Mouse (Mus musculus) limb, embryonic 14.5 days (tissue): ENCODE measurements at regions not wholly inside any gene's neighbourhood (a gene's known extent, or its start where the extent isn't known, plus 50 kb on each side); places are given as distances from the start of the nearest gene placed in this dataset.

Source experiments
- ATAC-seq: fragments of 200-750 bp; cut with Nextera tagmentation; 2 replicates; pipeline ENCODE4 v1.8.0; 2017; ENCODE audit warnings: low read depth, moderate number of reproducible peaks, moderate TSS enrichment; ENCODE audit not compliant: low FRiP score
- DNase-seq: peaks from one replicate; pipeline ENCODE4 v3.0.0-alpha.2; 2015; ENCODE audit warnings: low spot score
- H3K27ac ChIP-seq: fragments of 300-500 bp; sonication (generic); replicated peaks from 2 replicates; pipeline ENCODE4 v1.5.1; 2014; ENCODE audit warnings: low read depth, mild to moderate bottlenecking, low read length, moderate library complexity, mixed read lengths
- H3K27me3 ChIP-seq: fragments of 300-500 bp; sonication (generic); 2 replicates; pipeline ENCODE4 v1.6.1; 2014; ENCODE audit warnings: low read length, mixed read lengths; ENCODE audit not compliant: control insufficient read depth, insufficient read depth
- H3K36me3 ChIP-seq: fragments of 300-500 bp; sonication (generic); 2 replicates; pipeline ENCODE4 v1.6.1; 2014; ENCODE audit warnings: mild to moderate bottlenecking, low read length, moderate library complexity, mixed read lengths; ENCODE audit not compliant: control insufficient read depth, insufficient read depth
- H3K4me1 ChIP-seq: fragments of 300-500 bp; sonication (generic); 2 replicates; pipeline ENCODE4 v1.6.1; 2014; ENCODE audit warnings: antibody characterized with exemption, low read length, mixed read lengths; ENCODE audit not compliant: control insufficient read depth, insufficient read depth
- H3K4me2 ChIP-seq: fragments of 300-500 bp; sonication (generic); replicated peaks from 2 replicates; pipeline ENCODE4 v1.6.1; 2014; ENCODE audit warnings: low read depth, mild to moderate bottlenecking, low read length, moderate library complexity; ENCODE audit not compliant: severe bottlenecking
- H3K4me3 ChIP-seq: fragments of 300-500 bp; sonication (generic); replicated peaks from 2 replicates; pipeline ENCODE4 v1.5.1; 2014; ENCODE audit warnings: low read length
- H3K9ac ChIP-seq: fragments of 300-500 bp; sonication (generic); 2 replicates; pipeline ENCODE4 v1.6.1; 2014; ENCODE audit warnings: mild to moderate bottlenecking, low read depth, low read length, moderate library complexity; ENCODE audit not compliant: severe bottlenecking
- H3K9me3 ChIP-seq: fragments of 300-500 bp; sonication (generic); 2 replicates; pipeline ENCODE4 v1.6.1; 2016; ENCODE audit warnings: low read length; ENCODE audit not compliant: control insufficient read depth
- POLR2A ChIP-seq: fragments of 200-500 bp; IDR thresholded peaks from 2 replicates; pipeline ENCODE4 v1.8.0; 2012; ENCODE audit warnings: inconsistent platforms, mild to moderate bottlenecking, moderate library complexity, borderline replicate concordance; ENCODE audit not compliant: insufficient read depth, insufficient read length; ENCODE audit errors: extremely low read depth
- WGBS: fragments of 180-500 bp; shearing (Covaris S2); extraction: QIAGEN DNeasy Blood & Tissue Kit; methylation state at CpG from one replicate; pipeline ENCODE4 v1.1.7; 2014; 5-methylcytosine and 5-hydroxymethylcytosine counted together

DNA sequence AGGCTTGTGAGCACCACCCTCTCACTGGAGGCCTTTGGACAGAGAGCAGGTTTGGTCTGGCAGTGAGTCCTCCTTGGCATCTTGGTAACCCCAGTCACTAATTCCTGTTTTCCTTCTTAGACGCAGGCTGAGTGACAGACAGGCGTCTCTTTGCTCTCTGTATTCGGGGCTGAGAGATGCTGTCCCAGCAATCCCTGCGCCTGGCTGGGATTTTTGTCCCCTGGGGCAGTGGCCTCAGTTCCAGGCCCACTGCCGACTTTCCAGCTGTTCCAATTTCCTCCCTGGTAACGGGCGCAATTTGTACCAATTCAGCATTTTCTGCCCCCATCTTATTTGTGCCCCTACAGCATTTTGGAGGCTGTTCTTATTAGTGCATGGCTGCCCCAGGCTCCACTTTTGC, 118.5 kb upstream of the Irx6 start:
- TF ChIP-seq POLR2A = no peak
- no peaks in the 10 kb centered on the region for H3K27me3 ChIP-seq
- no peaks in the 10 kb centered on the region for H3K36me3 ChIP-seq
- peaks cover 7% of the 10 kb centered on the region; the same call in 1 of the 2 replicates for H3K4me1 ChIP-seq
- no peak overlapping the region for H3K27ac ChIP-seq
- no peak for DNase-seq
- H3K4me3 ChIP-seq = no peak overlapping the region
- H3K9ac ChIP-seq = no peak overlapping the region
- no peaks in the 10 kb centered on the region for H3K9me3 ChIP-seq
- ATAC-seq = no peak
- H3K4me2 ChIP-seq = no peak overlapping the region
- 21% methylated on average over 7 of the region's 7 CpGs for WGBS

DNA sequence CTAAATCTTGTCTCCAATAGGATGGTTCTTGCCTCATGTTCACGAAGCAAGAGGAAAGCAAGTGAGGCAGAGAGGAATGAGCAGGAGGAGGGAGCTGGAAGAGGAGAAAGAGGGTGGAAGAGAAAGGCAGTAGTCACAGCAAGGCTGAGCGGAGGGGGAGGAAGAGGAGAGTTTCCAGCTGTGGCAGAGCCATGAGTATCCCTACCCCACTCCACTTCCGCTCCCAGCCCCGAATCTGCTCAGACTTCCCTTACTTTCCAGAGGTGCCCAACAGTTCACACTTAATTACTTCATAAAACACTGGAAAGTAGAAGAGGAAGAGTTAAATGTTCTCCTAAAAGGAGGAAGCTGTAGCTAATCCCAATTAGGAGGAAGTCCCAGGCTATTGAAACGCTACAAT, 111.6 kb upstream of the Irx6 start:
- DNase-seq (no peak), ATAC-seq (no peak)
- no peak overlapping the region for H3K4me2 ChIP-seq
- H3K4me3 ChIP-seq = no peak overlapping the region
- 36% methylated on average over 5 of the region's 5 CpGs for WGBS
- H3K9ac ChIP-seq = no peak overlapping the region
- peaks cover 2% of the 10 kb centered on the region; the same call in 1 of the 2 replicates for H3K4me1 ChIP-seq
- H3K27me3 ChIP-seq = no peaks in the 10 kb centered on the region
- H3K9me3 ChIP-seq = no peaks in the 10 kb centered on the region
- no peak for TF ChIP-seq POLR2A
- no peaks in the 10 kb centered on the region for H3K36me3 ChIP-seq
- no peak overlapping the region for H3K27ac ChIP-seq

DNA sequence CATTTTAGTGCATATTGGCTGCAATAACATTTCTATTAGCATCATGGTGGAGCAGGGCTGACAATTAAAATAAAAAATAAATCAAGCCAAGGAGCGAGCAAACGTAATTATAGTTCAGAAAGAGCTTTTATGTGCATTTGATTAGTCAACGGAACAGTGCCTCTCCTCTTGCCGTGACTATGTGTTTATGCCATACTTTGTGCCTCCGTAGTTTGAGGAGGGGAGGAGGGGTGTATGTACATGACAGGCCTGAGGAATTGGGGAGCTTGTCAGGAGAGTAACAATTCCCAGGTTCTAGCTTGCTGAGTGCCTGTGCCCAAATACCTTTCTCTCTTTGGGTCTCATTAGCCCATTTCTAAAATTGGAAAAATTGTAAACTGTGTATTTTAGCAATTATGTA, 111.1 kb upstream of the Irx6 start:
- Histone ChIP-seq H3K4me1 (peaks cover 2% of the 10 kb centered on the region; the same call in 1 of the 2 replicates), H3K9ac (no peak overlapping the region), H3K9me3 (no peaks in the 10 kb centered on the region), H3K27me3 (no peaks in the 10 kb centered on the region), H3K36me3 (no peaks in the 10 kb centered on the region), H3K4me3 (no peak overlapping the region), H3K4me2 (no peak overlapping the region), H3K27ac (no peak overlapping the region)
- DNase-seq (no peak), ATAC-seq (no peak)
- 21% methylated on average over 5 of the region's 5 CpGs for WGBS
- TF ChIP-seq POLR2A = no peak

DNA sequence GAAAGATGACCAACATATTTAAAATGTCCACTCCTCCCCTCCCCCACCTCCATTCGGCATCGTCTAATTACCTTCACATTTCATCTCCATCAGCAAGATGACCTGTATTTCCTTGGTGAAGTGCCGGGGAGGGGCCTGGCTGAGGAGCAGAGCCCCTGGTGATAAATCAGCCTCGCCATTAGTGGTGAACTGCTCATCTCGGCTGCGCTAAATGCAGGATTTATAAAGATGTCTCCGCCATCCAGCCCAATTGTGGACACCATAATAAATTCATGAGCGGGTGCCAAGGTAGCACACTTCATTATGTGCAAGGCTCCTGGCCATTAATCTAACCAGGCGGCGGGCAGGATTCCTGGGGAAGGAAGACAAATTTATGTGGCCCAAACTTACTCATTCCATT, 104.4 kb upstream of the Irx6 start:
- Histone ChIP-seq H3K27ac (no peak overlapping the region), H3K4me3 (no peak overlapping the region), H3K36me3 (no peaks in the 10 kb centered on the region), H3K9me3 (no peaks in the 10 kb centered on the region), H3K9ac (no peak overlapping the region), H3K4me2 (no peak overlapping the region), H3K4me1 (no peaks in the 10 kb centered on the region), H3K27me3 (no peaks in the 10 kb centered on the region)
- no peak for DNase-seq
- WGBS = 31% methylated on average over 10 of the region's 10 CpGs
- no peak for TF ChIP-seq POLR2A
- ATAC-seq = no peak

DNA sequence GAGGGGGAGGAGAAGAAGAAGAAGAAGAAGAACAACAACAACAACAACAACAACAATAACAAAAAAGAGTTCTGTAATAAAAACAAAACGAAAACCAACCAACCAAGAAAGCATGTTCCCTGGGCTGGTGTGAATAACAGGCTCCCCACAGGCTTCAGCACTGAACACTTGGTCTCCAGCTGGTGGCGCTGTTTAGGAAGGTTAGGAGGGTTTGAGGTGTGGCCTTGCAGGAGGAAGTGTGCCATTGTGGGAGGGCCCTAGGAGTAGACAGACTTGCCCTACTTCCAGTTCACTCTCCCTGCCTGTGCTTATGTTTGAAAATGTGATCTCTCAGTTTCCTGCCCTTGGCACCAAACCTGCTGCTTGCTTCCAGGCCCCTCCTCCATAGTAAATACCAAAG, 94.6 kb upstream of the Irx6 start:
- no peaks in the 10 kb centered on the region for H3K4me1 ChIP-seq
- H3K4me3 ChIP-seq = no peak overlapping the region
- no peak overlapping the region for H3K27ac ChIP-seq
- H3K9ac ChIP-seq = no peak overlapping the region
- no peaks in the 10 kb centered on the region; the same call in 1 of the 2 replicates for H3K27me3 ChIP-seq
- DNase-seq (no peak), ATAC-seq (no peak)
- H3K36me3 ChIP-seq = no peaks in the 10 kb centered on the region
- H3K9me3 ChIP-seq = no peaks in the 10 kb centered on the region
- 68% methylated on average over 2 of the region's 2 CpGs for WGBS
- no peak for TF ChIP-seq POLR2A
- no peak overlapping the region for H3K4me2 ChIP-seq

DNA sequence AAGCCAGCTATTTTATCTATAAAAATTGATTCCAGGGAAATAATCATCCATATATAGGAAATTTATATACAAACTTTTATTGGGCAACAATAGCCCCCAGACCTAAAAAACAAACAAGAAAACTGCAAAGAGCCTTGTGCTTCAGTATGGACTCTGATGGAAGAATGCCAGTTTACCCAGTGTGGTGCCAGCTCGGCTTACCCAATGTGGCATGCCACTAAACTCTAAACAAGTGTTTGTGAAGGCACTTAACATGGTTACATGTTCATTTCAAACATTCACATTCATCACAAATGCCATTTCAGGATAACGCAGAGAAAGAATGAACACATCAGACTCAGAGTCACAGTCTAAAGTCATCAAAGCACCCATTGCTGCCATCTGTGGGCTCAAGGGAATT, 93.0 kb upstream of the Irx6 start:
- Histone ChIP-seq H3K36me3 (no peaks in the 10 kb centered on the region), H3K4me2 (no peak overlapping the region), H3K9ac (no peak overlapping the region), H3K27me3 (no peaks in the 10 kb centered on the region; the same call in 1 of the 2 replicates), H3K27ac (no peak overlapping the region), H3K9me3 (no peaks in the 10 kb centered on the region), H3K4me1 (no peaks in the 10 kb centered on the region), H3K4me3 (no peak overlapping the region)
- TF ChIP-seq POLR2A = no peak
- no peak for ATAC-seq
- no peak for DNase-seq
- 88% methylated on average over 2 of the region's 2 CpGs for WGBS
